Mouse (Mus musculus): ENCODE results near the gene Alox12e. TPM values are rescaled to one million over a fixed set of nuclear protein-coding genes. Genes with fewer than 3 reads are reported as not detected.

The Alox12e gene
- polyA plus RNA-seq, 1 experiment, result 0.58 TPM

GRCm38 (mm10) chr11:70319614-70320013, 2.8 kb downstream of the Alox12e start:
- TF ChIP-seq CTCF (IDR thresholded peaks at IDR 0.05; ENCODE audit: low read depth, low read length), result no peak
- no peak for TF ChIP-seq EP300 (IDR thresholded peaks at IDR 0.05; ENCODE audit: insufficient read depth, low read depth, low read length)
- no peak for TF ChIP-seq POLR2A (IDR thresholded peaks at IDR 0.05; ENCODE audit: insufficient read depth, low read length)
- H3K4me1 ChIP-seq (ENCODE audit: control insufficient read depth, insufficient read depth, low read length), result no peaks in the 10 kb centered on the region
- H3K27me3 ChIP-seq (ENCODE audit: control insufficient read depth, insufficient read depth, low read length, poor library complexity, severe bottlenecking), result no peaks in the 10 kb centered on the region

DNA sequence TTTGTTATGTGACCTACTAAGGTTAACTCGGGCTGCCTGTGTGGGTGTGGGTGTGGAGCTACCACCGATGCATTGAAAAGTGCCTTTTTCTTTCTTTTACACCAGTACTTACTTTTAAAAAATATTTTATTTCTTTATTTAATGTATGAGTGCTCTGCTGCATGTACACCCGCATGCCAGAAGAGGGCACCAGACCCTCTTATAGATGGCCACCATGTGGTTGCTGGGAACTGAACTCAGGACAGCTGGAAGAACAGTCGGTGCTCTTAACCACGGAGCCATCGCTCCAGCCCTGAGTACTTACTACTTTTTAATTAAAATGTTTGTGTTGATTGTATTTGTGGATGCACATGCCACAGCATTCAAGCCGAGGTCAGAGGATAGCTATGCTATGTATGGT, 8.6 kb downstream of the Alox12e start:
- Histone ChIP-seq H3K27me3 (ENCODE audit: control insufficient read depth, insufficient read depth, low read length, poor library complexity, severe bottlenecking) (no peaks in the 10 kb centered on the region), H3K4me1 (ENCODE audit: control insufficient read depth, insufficient read depth, low read length) (no peaks in the 10 kb centered on the region), H3K9ac (ENCODE audit: low read depth, poor library complexity, severe bottlenecking) (no peak overlapping the region), H3K9me3 (replicated peaks; ENCODE audit: control insufficient read depth, insufficient read depth, low read length, poor library complexity, severe bottlenecking) (no peaks in the 10 kb centered on the region), H3K27ac (ENCODE audit: insufficient read depth, low read length) (no peak overlapping the region), H3K4me3 (ENCODE audit: low read depth, low read length) (no peak overlapping the region), H3K36me3 (ENCODE audit: control insufficient read depth, insufficient read depth, low read length, poor library complexity, severe bottlenecking) (no peaks in the 10 kb centered on the region)
- TF ChIP-seq CTCF (IDR thresholded peaks at IDR 0.05; ENCODE audit: low read depth, low read length), result peak; percentile 63
- TF ChIP-seq EP300 (IDR thresholded peaks at IDR 0.05; ENCODE audit: insufficient read depth, low read depth, low read length), result no peak
- TF ChIP-seq POLR2A (IDR thresholded peaks at IDR 0.05; ENCODE audit: insufficient read depth, low read length), result no peak

More at GRCm38 (mm10) chr11:70319614-70320013, 2.8 kb downstream of the Alox12e start:
- Histone ChIP-seq H3K27ac (ENCODE audit: insufficient read depth, low read length) (no peak overlapping the region), H3K36me3 (ENCODE audit: control insufficient read depth, insufficient read depth, low read length, poor library complexity, severe bottlenecking) (no peaks in the 10 kb centered on the region), H3K9me3 (replicated peaks; ENCODE audit: control insufficient read depth, insufficient read depth, low read length, poor library complexity, severe bottlenecking) (no peaks in the 10 kb centered on the region), H3K4me3 (ENCODE audit: low read depth, low read length) (no peak overlapping the region), H3K9ac (ENCODE audit: low read depth, poor library complexity, severe bottlenecking) (no peak overlapping the region)

DNA sequence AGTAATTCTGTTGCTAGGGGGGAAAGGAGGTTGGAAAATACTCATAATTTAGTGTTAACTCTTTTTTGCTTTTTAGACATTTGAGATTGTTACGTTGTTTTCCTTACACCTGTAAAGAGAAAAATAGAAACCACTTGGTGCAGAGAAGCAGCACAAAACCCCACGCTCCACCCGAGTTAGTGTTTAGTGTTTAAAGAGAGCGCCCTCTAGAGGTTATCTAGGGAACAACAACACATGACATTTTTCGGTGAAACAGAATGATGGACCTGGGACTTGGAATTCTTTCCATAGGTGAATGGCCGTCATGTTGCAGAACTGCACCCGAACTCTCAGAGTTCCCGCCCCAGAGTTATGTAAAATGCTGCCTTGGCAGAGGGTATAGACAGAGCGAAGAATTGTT, 13.1 kb downstream of the Alox12e start:
- TF ChIP-seq EP300 (IDR thresholded peaks at IDR 0.05; ENCODE audit: insufficient read depth, low read depth, low read length) (no peak), CTCF (IDR thresholded peaks at IDR 0.05; ENCODE audit: low read depth, low read length) (no peak), POLR2A (IDR thresholded peaks at IDR 0.05; ENCODE audit: insufficient read depth, low read length) (no peak)
- Histone ChIP-seq H3K4me3 (ENCODE audit: low read depth, low read length) (no peak overlapping the region), H3K27me3 (ENCODE audit: control insufficient read depth, insufficient read depth, low read length, poor library complexity, severe bottlenecking) (no peaks in the 10 kb centered on the region), H3K4me1 (ENCODE audit: control insufficient read depth, insufficient read depth, low read length) (no peaks in the 10 kb centered on the region), H3K27ac (ENCODE audit: insufficient read depth, low read length) (no peak overlapping the region), H3K9ac (ENCODE audit: low read depth, poor library complexity, severe bottlenecking) (no peak overlapping the region), H3K36me3 (ENCODE audit: control insufficient read depth, insufficient read depth, low read length, poor library complexity, severe bottlenecking) (no peaks in the 10 kb centered on the region), H3K9me3 (replicated peaks; ENCODE audit: control insufficient read depth, insufficient read depth, low read length, poor library complexity, severe bottlenecking) (no peaks in the 10 kb centered on the region)

- H3K9me3 ChIP-seq (replicated peaks; ENCODE audit: control insufficient read depth, insufficient read depth, low read length, poor library complexity, severe bottlenecking), result no peaks in the 10 kb centered on the region
- TF ChIP-seq CTCF (IDR thresholded peaks at IDR 0.05; ENCODE audit: low read depth, low read length) (peak; percentile 19), POLR2A (IDR thresholded peaks at IDR 0.05; ENCODE audit: insufficient read depth, low read length) (no peak), EP300 (IDR thresholded peaks at IDR 0.05; ENCODE audit: insufficient read depth, low read depth, low read length) (no peak)
- H3K4me3 ChIP-seq (ENCODE audit: low read depth, low read length), result no peak overlapping the region
- no peak overlapping the region for H3K9ac ChIP-seq (ENCODE audit: low read depth, poor library complexity, severe bottlenecking)
- no peaks in the 10 kb centered on the region for H3K4me1 ChIP-seq (ENCODE audit: control insufficient read depth, insufficient read depth, low read length)
- no peaks in the 10 kb centered on the region for H3K36me3 ChIP-seq (ENCODE audit: control insufficient read depth, insufficient read depth, low read length, poor library complexity, severe bottlenecking)
- no peak overlapping the region for H3K27ac ChIP-seq (ENCODE audit: insufficient read depth, low read length)
- H3K27me3 ChIP-seq (ENCODE audit: control insufficient read depth, insufficient read depth, low read length, poor library complexity, severe bottlenecking), result no peaks in the 10 kb centered on the region
Observed at GRCm38 (mm10) chr11:70308296-70308695, 14.1 kb downstream of the Alox12e start.

GRCm38 (mm10) chr11:70306159-70306558, 16.3 kb downstream of the Alox12e start:
- no peak for TF ChIP-seq POLR2A (IDR thresholded peaks at IDR 0.05; ENCODE audit: insufficient read depth, low read length)
- Histone ChIP-seq H3K36me3 (ENCODE audit: control insufficient read depth, insufficient read depth, low read length, poor library complexity, severe bottlenecking) (no peaks in the 10 kb centered on the region), H3K9me3 (replicated peaks; ENCODE audit: control insufficient read depth, insufficient read depth, low read length, poor library complexity, severe bottlenecking) (0 out of 2 replicates have a peak, but pooled peaks cover 4% of the 10 kb centered on the region), H3K27me3 (ENCODE audit: control insufficient read depth, insufficient read depth, low read length, poor library complexity, severe bottlenecking) (no peaks in the 10 kb centered on the region), H3K27ac (ENCODE audit: insufficient read depth, low read length) (no peak overlapping the region), H3K9ac (ENCODE audit: low read depth, poor library complexity, severe bottlenecking) (no peak overlapping the region), H3K4me3 (ENCODE audit: low read depth, low read length) (no peak overlapping the region), H3K4me1 (ENCODE audit: control insufficient read depth, insufficient read depth, low read length) (no peaks in the 10 kb centered on the region)

GRCm38 (mm10) chr11:70302293-70302692, 20.1 kb downstream of the Alox12e start:
- H3K27ac ChIP-seq (ENCODE audit: insufficient read depth, low read length), result no peak overlapping the region
- H3K4me1 ChIP-seq (ENCODE audit: control insufficient read depth, insufficient read depth, low read length), result no peaks in the 10 kb centered on the region
- 0 out of 2 replicates have a peak, but pooled peaks cover 5% of the 10 kb centered on the region for H3K9me3 ChIP-seq (replicated peaks; ENCODE audit: control insufficient read depth, insufficient read depth, low read length, poor library complexity, severe bottlenecking)
- no peaks in the 10 kb centered on the region for H3K36me3 ChIP-seq (ENCODE audit: control insufficient read depth, insufficient read depth, low read length, poor library complexity, severe bottlenecking)
- TF ChIP-seq CTCF (IDR thresholded peaks at IDR 0.05; ENCODE audit: low read depth, low read length), result no peak
- TF ChIP-seq POLR2A (IDR thresholded peaks at IDR 0.05; ENCODE audit: insufficient read depth, low read length), result no peak
- no peak for TF ChIP-seq EP300 (IDR thresholded peaks at IDR 0.05; ENCODE audit: insufficient read depth, low read depth, low read length)
- no peak overlapping the region for H3K4me3 ChIP-seq (ENCODE audit: low read depth, low read length)
- H3K9ac ChIP-seq (ENCODE audit: low read depth, poor library complexity, severe bottlenecking), result no peak overlapping the region
- no peaks in the 10 kb centered on the region for H3K27me3 ChIP-seq (ENCODE audit: control insufficient read depth, insufficient read depth, low read length, poor library complexity, severe bottlenecking)
